Mouse (Mus musculus): Measurements from ENCODE around the gene Hip1r.

Hip1r gene

GRCm38 (mm10) chr5:123997811-123998210, 24.4 kb downstream of the Hip1r start:
- DNase-seq: peak; percentile 82

- DNase-seq: no peak
Observed at GRCm38 (mm10) chr5:123998370-123998769, 24.9 kb downstream of the Hip1r start.

GRCm38 (mm10) chr5:124000824-124001223, 27.4 kb downstream of the Hip1r start:
- peak; percentile 89 for DNase-seq

GRCm38 (mm10) chr5:124001274-124001673, 27.8 kb downstream of the Hip1r start:
- no peak for DNase-seq

- peak; percentile 69 for DNase-seq
Observed at GRCm38 (mm10) chr5:124002876-124003275, 29.4 kb downstream of the Hip1r start.

- DNase-seq: no peak
Observed at GRCm38 (mm10) chr5:124003375-124003774, 29.9 kb downstream of the Hip1r start.

GRCm38 (mm10) chr5:124004356-124005150, 31.1 kb downstream of the Hip1r start:
- DNase-seq: no peak

- no peak for DNase-seq
Observed at GRCm38 (mm10) chr5:124005151-124005500, 31.7 kb downstream of the Hip1r start.

- DNase-seq: no peak
Observed at GRCm38 (mm10) chr5:124005591-124005990, 32.2 kb downstream of the Hip1r start.

GRCm38 (mm10) chr5:124006082-124006873, 32.9 kb downstream of the Hip1r start:
- no peak for DNase-seq

- DNase-seq: no peak
Observed at GRCm38 (mm10) chr5:124006891-124007491, 33.6 kb downstream of the Hip1r start.

GRCm38 (mm10) chr5:124010077-124010476, 36.6 kb downstream of the Hip1r start:
- no peak for DNase-seq

- no peak for DNase-seq
Observed at GRCm38 (mm10) chr5:124010910-124011655, 37.7 kb downstream of the Hip1r start.

GRCm38 (mm10) chr5:124011927-124012326, 38.5 kb downstream of the Hip1r start:
- DNase-seq: no peak

GRCm38 (mm10) chr5:124012885-124013284, 39.5 kb downstream of the Hip1r start:
- DNase-seq: no peak

- no peak for DNase-seq
Observed at GRCm38 (mm10) chr5:124013747-124014146, 40.3 kb downstream of the Hip1r start.

- no peak for DNase-seq
Observed at GRCm38 (mm10) chr5:124014180-124014579, 40.8 kb downstream of the Hip1r start.

- DNase-seq: no peak
Observed at GRCm38 (mm10) chr5:124014791-124015251, 41.4 kb downstream of the Hip1r start.

GRCm38 (mm10) chr5:124015727-124016126, 42.3 kb downstream of the Hip1r start:
- no peak for DNase-seq

GRCm38 (mm10) chr5:124016291-124016821, 42.9 kb downstream of the Hip1r start:
- DNase-seq: no peak

- no peak for DNase-seq
Observed at GRCm38 (mm10) chr5:124017941-124018340, 44.5 kb downstream of the Hip1r start.

GRCm38 (mm10) chr5:124018651-124019050, 45.2 kb downstream of the Hip1r start:
- DNase-seq: no peak

Data from right cerebral cortex, adult 18-20 months (tissue).